ENCODE assay signal across 9 mouse cellular contexts in the genomic region with DNA sequence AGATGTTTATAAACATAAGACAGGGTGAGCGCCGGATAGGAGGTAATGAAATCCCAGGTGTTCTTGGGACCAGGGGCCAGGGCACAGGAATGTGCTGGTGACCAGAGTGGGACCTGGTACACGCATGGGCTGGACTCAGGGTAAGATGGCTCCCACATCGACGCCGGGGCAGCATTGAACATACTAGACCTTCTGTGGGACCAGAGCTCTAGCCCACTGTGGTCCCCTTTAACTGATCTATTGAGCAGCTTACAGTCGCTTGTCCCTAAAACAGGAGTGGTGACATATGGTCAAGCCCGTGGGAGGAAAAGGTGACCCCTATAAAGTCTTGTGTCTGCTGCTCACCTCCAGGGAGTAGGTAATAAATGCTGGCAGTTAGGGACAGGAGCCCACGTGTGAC.
A peak's percentile ranks its signal among the peaks of the same experiment; 100 is the strongest.
DNase-seq lines count a peak whose midpoint lies in the region; ATAC-seq and TF ChIP-seq lines count a peak whose summit lies in the region.
"Had no signal": no experiment of that assay in that cellular context is flagged by ENCODE, and none has a peak within 500 bp of the region (broad histone marks: within the 10 kb centered on the region; RNA-seq: fewer than 3 reads in every experiment).

No protein-coding gene starts in this region.

- H3K4me2 ChIP-seq in forebrain, embryonic 13.5 days, result no peak overlapping the region
- no peak overlapping the region for H3K4me2 ChIP-seq in forebrain, embryonic 11.5 days (ENCODE audit: low read depth, low read length, severe bottlenecking)
- H3K4me2 ChIP-seq in hindbrain, embryonic 14.5 days (replicated peaks), result peak overlapping the region; percentile 38; the same call in 1 of the 2 replicates
- H3K4me2 ChIP-seq in midbrain, embryonic 16.5 days (ENCODE audit: low read length), result peak overlapping the region; percentile 23; the same call in 1 of the 2 replicates

- no peaks in the 10 kb centered on the region for H3K27me3 ChIP-seq in forebrain, embryonic 13.5 days
- H3K27me3 ChIP-seq in forebrain, embryonic 11.5 days (ENCODE audit: control insufficient read depth, insufficient read depth, low read length), result no peaks in the 10 kb centered on the region
- H3K27me3 ChIP-seq in hindbrain, embryonic 14.5 days (ENCODE audit: control insufficient read depth, insufficient read depth, low read length), result no peaks in the 10 kb centered on the region
- H3K27me3 ChIP-seq in midbrain, embryonic 16.5 days (ENCODE audit: control insufficient read depth, insufficient read depth, low read depth, low read length), result no peaks in the 10 kb centered on the region

- DNase-seq in forebrain, embryonic 11.5 days (ENCODE audit: low spot score), result no peak
- DNase-seq in lung, adult 2 months, result no peak
- no peak for DNase-seq in lung, postnatal 36 days
- no peak for DNase-seq in hindbrain, embryonic 14.5 days (ENCODE audit: low spot score)
- DNase-seq in urinary bladder, postnatal 10 days (ENCODE audit: low spot score), result no peak
- no peak for DNase-seq in right cerebral cortex, adult 18-20 months
- DNase-seq: layer of hippocampus, adult 9-11 months had no signal

- H3K4me3 ChIP-seq in forebrain, embryonic 13.5 days, result no peak overlapping the region
- H3K4me3 ChIP-seq in forebrain, embryonic 11.5 days (ENCODE audit: low read depth, low read length), result no peak overlapping the region
- H3K4me3 ChIP-seq in lung, adult 2 months (replicated peaks; ENCODE audit: extremely low read depth, low read depth, low read length), result peak overlapping the region; percentile 64
- no peak overlapping the region for H3K4me3 ChIP-seq in hindbrain, embryonic 14.5 days (replicated peaks; ENCODE audit: low read length)
- no peak overlapping the region for H3K4me3 ChIP-seq in midbrain, embryonic 16.5 days (ENCODE audit: low read depth, low read length)

- H3K4me1 ChIP-seq in forebrain, embryonic 13.5 days, result peaks cover 46% of the 10 kb centered on the region
- peaks cover 23% of the 10 kb centered on the region for H3K4me1 ChIP-seq in forebrain, embryonic 11.5 days (replicated peaks; ENCODE audit: control insufficient read depth, insufficient read depth, low read length)
- peaks cover 18% of the 10 kb centered on the region for H3K4me1 ChIP-seq in lung, adult 2 months (ENCODE audit: control insufficient read depth, insufficient read depth, low read length)
- H3K4me1 ChIP-seq in hindbrain, embryonic 14.5 days (replicated peaks; ENCODE audit: control insufficient read depth, insufficient read depth, low read length), result peaks cover 36% of the 10 kb centered on the region
- H3K4me1 ChIP-seq in midbrain, embryonic 16.5 days (ENCODE audit: control insufficient read depth, insufficient read depth, low read length), result peaks cover 15% of the 10 kb centered on the region

- H3K9me3 ChIP-seq in forebrain, embryonic 13.5 days (replicated peaks), result no peaks in the 10 kb centered on the region
- H3K9me3 ChIP-seq in forebrain, embryonic 11.5 days (ENCODE audit: control insufficient read depth, low read length), result no peaks in the 10 kb centered on the region
- H3K9me3 ChIP-seq in hindbrain, embryonic 14.5 days (ENCODE audit: control insufficient read depth, low read length), result no peaks in the 10 kb centered on the region
- H3K9me3 ChIP-seq in midbrain, embryonic 16.5 days (replicated peaks; ENCODE audit: control insufficient read depth, low read length, poor library complexity, severe bottlenecking), result no peaks in the 10 kb centered on the region

- no peak for TF ChIP-seq POLR2A in lung, adult 2 months (IDR thresholded peaks at IDR 0.05; ENCODE audit: borderline replicate concordance, extremely low read depth, low read depth, low read length)

- no peak for TF ChIP-seq CTCF in lung, adult 2 months (IDR thresholded peaks at IDR 0.05; ENCODE audit: insufficient read depth, low read length)

- no peak for ATAC-seq in forebrain, embryonic 13.5 days
- no peak for ATAC-seq in forebrain, embryonic 11.5 days (replicated peaks; ENCODE audit: low FRiP score)
- no peak for ATAC-seq in hindbrain, embryonic 14.5 days (ENCODE audit: low FRiP score)
- ATAC-seq in midbrain, embryonic 16.5 days, result no peak

- WGBS in forebrain, embryonic 13.5 days, result 92% methylated on average over 9 of the region's 9 CpGs
- WGBS in forebrain, embryonic 11.5 days, result 92% methylated on average over 9 of the region's 9 CpGs
- 58% methylated on average over 9 of the region's 9 CpGs for WGBS in lung, adult 2 months
- 83% methylated on average over 9 of the region's 9 CpGs for WGBS in hindbrain, embryonic 14.5 days
- WGBS in midbrain, embryonic 16.5 days, result 89% methylated on average over 9 of the region's 9 CpGs

- H3K9ac ChIP-seq in forebrain, embryonic 13.5 days, result no peak overlapping the region
- H3K9ac ChIP-seq in forebrain, embryonic 11.5 days (ENCODE audit: low read length), result no peak overlapping the region
- H3K9ac ChIP-seq in hindbrain, embryonic 14.5 days, result no peak overlapping the region
- H3K9ac ChIP-seq in midbrain, embryonic 16.5 days (ENCODE audit: low read depth, low read length), result no peak overlapping the region

- H3K27ac ChIP-seq in forebrain, embryonic 13.5 days, result 0 out of 2 replicates have a peak overlapping the region, but pooled peaks have one; percentile 2
- H3K27ac ChIP-seq in forebrain, embryonic 11.5 days (ENCODE audit: low read depth, low read length), result no peak overlapping the region
- peak overlapping the region; percentile 56; the same call in 1 of the 2 replicates for H3K27ac ChIP-seq in hindbrain, embryonic 14.5 days
- H3K27ac ChIP-seq in midbrain, embryonic 16.5 days (ENCODE audit: low read length), result peak overlapping the region; percentile 22; the same call in 1 of the 2 replicates

- peaks cover 9% of the 10 kb centered on the region for H3K36me3 ChIP-seq in forebrain, embryonic 13.5 days (ENCODE audit: poor library complexity, severe bottlenecking)
- no peaks in the 10 kb centered on the region for H3K36me3 ChIP-seq in forebrain, embryonic 11.5 days (ENCODE audit: control insufficient read depth, insufficient read depth, low read length)
- H3K36me3 ChIP-seq in hindbrain, embryonic 14.5 days (replicated peaks; ENCODE audit: control insufficient read depth, insufficient read depth), result no peaks in the 10 kb centered on the region
- no peaks in the 10 kb centered on the region for H3K36me3 ChIP-seq in midbrain, embryonic 16.5 days (ENCODE audit: control insufficient read depth, insufficient read depth, low read length)

Comparison
In these comparisons a context has a peak if more than half of its experiments do, and no peak if none do; other contexts are left out.
1. H3K4me2 ChIP-seq: peak in hindbrain, embryonic 14.5 days (single experiment) and midbrain, embryonic 16.5 days (single experiment); none in forebrain, embryonic 13.5 days (single experiment) and forebrain, embryonic 11.5 days (single experiment).